Mouse (Mus musculus) brown adipose tissue, adult 24 weeks (tissue): ENCODE results near the gene Noct. TPM values are rescaled to one million over a fixed set of nuclear protein-coding genes. Genes with fewer than 3 reads are reported as not detected.
"Not testable (repeated sequence)": the region's sequence is repeated elsewhere in the genome, so short reads cannot be mapped to it uniquely, and the experiment has no call there.

ENCODE experiments used
- H3K27ac ChIP-seq: fragments of 200-500 bp; replicated peaks from 2 replicates; pipeline ENCODE4 v1.5.1; 2012; ENCODE audit warnings: low read depth, mild to moderate bottlenecking, low read length
- H3K4me1 ChIP-seq: fragments of 200-500 bp; 2 replicates; pipeline ENCODE4 v1.6.1; 2012; ENCODE audit warnings: low read length, mixed read lengths; ENCODE audit not compliant: control insufficient read depth, insufficient read depth, insufficient read length
- H3K4me3 ChIP-seq: fragments of 200-500 bp; 2 replicates; pipeline ENCODE4 v1.5.1; 2012; ENCODE audit warnings: low read depth, mild to moderate bottlenecking, low read length, moderate library complexity; ENCODE audit not compliant: insufficient read depth
- polyA plus RNA-seq: library from polyadenylated mRNA; stranded (reverse); fragments of >200 nt; gene quantifications from 2 replicates; pipeline ENCODE4 v1.2.4, GENCODE M21; 2012; ENCODE audit not compliant: missing spikeins, insufficient read depth, insufficient read length

The Noct gene
- 16.9 and 38.8 TPM in 2 replicates for polyA plus RNA-seq

GRCm38 (mm10) chr3:51224363-51225225 lies at the start of gene Noct:
Noct (plus strand) TSS chr3:51224447.
- Histone ChIP-seq H3K27ac (peak within 1 kb of the TSS; percentile 96), H3K4me1 (peaks cover 14% of the 10 kb centered on the region), H3K4me3 (peak within 1 kb of the TSS; percentile 67)

GRCm38 (mm10) chr3:51178158-51178557 lies 46.1 kb upstream of the Noct start:
- Histone ChIP-seq H3K27ac (no peak overlapping the region), H3K4me3 (no peak overlapping the region), H3K4me1 (peaks cover 6% of the 10 kb centered on the region)

GRCm38 (mm10) chr3:51179460-51180146 lies 44.6 kb upstream of the Noct start:
- no peak overlapping the region for H3K4me3 ChIP-seq
- peaks cover 6% of the 10 kb centered on the region for H3K4me1 ChIP-seq
- H3K27ac ChIP-seq, result no peak overlapping the region

GRCm38 (mm10) chr3:51180341-51180940 lies 43.8 kb upstream of the Noct start:
- Histone ChIP-seq H3K27ac (no peak overlapping the region), H3K4me1 (peaks cover 6% of the 10 kb centered on the region), H3K4me3 (no peak overlapping the region)

DNA sequence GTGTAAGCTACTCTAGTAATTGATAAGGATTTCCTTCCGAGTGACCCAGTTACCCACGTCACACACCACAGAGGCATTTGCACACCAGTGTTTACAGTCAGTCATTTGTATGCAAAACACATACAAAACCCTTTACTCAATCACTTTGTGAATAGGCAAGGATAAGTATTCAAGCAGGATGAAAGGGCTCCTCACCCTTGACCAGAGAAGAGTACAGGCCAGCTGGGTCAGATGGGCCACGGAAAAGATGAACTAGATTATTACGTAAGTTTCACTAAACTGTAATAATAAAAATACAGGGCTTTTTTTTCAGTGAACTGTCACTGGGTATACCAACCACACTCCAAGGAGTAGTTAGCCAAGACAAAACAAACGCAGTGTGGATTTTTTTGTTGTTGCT lies 41.8 kb upstream of the Noct start:
- Histone ChIP-seq H3K27ac (peak overlapping the region; percentile 97), H3K4me1 (peaks cover 6% of the 10 kb centered on the region), H3K4me3 (no peak overlapping the region)

DNA sequence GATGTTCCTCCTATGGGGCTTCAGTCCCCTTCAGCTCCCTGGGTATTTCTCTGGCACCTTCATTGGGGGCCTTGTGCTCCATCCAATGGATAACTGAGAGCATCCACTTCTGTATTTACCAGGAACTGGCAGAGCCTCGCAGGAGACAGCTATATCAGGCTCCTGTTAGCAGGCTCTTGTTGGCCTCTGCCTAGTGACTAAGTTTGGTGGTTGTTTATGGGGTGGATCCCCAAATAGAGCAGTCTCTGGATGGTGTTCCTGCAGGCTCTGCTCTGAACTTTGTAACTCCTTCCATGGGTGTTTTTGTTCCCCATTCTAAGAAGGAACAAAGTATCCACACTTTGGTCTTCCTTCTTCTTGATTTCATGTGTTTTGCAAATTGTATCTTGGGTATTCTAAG lies 40.7 kb upstream of the Noct start:
- not testable (repeated sequence) for H3K4me3 ChIP-seq
- peak overlapping the region; percentile 48; the same call in 1 of the 2 replicates for H3K27ac ChIP-seq

GRCm38 (mm10) chr3:51183967-51184366 lies 40.3 kb upstream of the Noct start:
- H3K4me1 ChIP-seq, result peaks cover 17% of the 10 kb centered on the region
- not testable (repeated sequence) for H3K4me3 ChIP-seq, H3K27ac ChIP-seq

More for the DNA sequence above, 40.7 kb upstream of the Noct start:
- peaks cover 13% of the 10 kb centered on the region for H3K4me1 ChIP-seq

DNA sequence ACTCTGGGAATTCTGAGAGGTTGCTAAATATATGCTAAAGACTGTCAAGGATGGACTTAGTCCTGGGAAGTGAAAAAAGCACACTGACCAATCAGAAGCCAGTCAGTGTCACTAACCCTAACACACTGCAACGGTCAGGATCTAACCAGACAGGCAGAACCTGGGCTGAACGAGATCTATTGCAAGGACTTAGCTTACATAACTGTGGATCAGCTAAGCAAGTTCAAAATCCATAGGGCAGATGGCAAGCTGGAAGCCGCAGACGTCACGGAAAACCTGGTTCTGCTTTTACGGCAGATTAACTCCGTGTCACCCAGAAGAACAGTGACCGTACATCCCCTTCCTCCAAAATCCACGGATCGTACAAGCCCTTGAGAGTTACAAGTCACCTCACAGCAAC lies 39.5 kb upstream of the Noct start:
- peaks cover 17% of the 10 kb centered on the region for H3K4me1 ChIP-seq
- 0 out of 2 replicates have a peak overlapping the region, but pooled peaks have one; percentile 1 for H3K27ac ChIP-seq
- no peak overlapping the region for H3K4me3 ChIP-seq

GRCm38 (mm10) chr3:51185406-51185805 lies 38.8 kb upstream of the Noct start:
- no peak overlapping the region; the same call in 1 of the 2 replicates for H3K27ac ChIP-seq
- peaks cover 17% of the 10 kb centered on the region for H3K4me1 ChIP-seq
- no peak overlapping the region for H3K4me3 ChIP-seq

DNA sequence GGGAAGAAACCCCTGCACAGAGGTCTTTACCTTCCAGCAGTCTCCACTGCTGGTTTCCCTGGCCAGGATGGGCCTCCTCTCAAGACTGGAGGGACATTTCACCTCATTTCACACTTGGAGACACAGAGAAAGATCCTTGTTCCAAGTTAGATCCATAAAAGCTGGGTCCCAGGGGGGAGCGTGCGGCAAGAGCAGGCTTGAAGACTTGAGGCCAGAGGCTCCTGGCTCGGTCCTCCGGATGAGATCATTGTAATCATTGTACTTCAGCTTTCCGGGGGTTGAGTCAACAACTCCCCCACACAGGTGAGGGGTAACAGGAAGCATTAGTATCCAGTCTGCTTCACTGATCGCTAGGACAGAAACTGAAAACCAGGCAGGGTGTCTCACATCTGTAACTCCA lies 30.2 kb upstream of the Noct start:
- Histone ChIP-seq H3K4me1 (peaks cover 34% of the 10 kb centered on the region), H3K4me3 (no peak overlapping the region), H3K27ac (peak overlapping the region; percentile 99)

DNA sequence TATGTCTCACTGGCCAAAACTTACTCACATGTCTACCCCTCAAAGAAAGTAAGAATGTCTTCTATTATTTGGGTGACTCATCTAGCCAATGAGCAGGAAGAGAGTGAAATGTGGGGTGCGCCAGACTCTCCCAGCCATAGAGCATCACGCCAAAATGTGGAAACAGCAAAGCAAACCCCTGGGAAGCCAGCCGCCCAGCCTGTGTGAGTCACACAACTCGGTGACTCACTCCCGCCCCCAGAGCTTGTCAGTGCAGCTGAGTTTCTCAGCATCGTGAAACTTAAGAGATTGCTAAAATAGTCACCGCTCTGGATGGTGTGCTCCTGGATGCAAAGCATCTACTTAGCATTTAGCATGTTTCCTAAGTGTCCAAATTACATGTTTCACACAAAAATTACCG lies 28.9 kb upstream of the Noct start:
- Histone ChIP-seq H3K4me3 (no peak overlapping the region), H3K27ac (peak overlapping the region; percentile 99), H3K4me1 (peaks cover 38% of the 10 kb centered on the region)

DNA sequence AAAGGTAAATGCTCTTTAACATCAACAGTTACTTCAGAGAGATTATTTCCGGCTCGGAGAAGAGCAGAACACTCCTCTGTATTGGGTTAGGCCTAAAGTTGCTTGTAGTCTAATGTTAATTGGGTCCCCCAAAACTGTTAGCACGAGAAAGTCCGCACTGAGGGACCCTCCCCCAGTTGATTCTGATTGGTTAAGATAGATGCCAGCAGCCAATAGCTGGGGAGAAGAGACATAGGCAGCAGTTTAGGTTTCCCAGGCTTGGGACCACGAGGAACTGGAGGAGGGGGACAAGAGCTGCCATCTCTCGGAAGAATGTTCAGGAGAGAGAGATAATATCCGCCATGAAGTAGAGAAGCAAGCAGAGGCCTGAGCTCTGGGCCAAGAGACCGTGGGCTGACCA lies 28.5 kb upstream of the Noct start:
- no peak overlapping the region for H3K4me3 ChIP-seq

GRCm38 (mm10) chr3:51196724-51197111 lies 27.5 kb upstream of the Noct start:
- Histone ChIP-seq H3K27ac (peak overlapping the region; percentile 99), H3K4me1 (peaks cover 35% of the 10 kb centered on the region), H3K4me3 (no peak overlapping the region)

More for the DNA sequence above, 28.5 kb upstream of the Noct start:
- peaks cover 35% of the 10 kb centered on the region for H3K4me1 ChIP-seq
- H3K27ac ChIP-seq, result peak overlapping the region; percentile 99

- Histone ChIP-seq H3K4me1 (peaks cover 35% of the 10 kb centered on the region), H3K4me3 (no peak overlapping the region), H3K27ac (peak overlapping the region; percentile 99)
Observed at GRCm38 (mm10) chr3:51197112-51197731, 27.0 kb upstream of the Noct start.

DNA sequence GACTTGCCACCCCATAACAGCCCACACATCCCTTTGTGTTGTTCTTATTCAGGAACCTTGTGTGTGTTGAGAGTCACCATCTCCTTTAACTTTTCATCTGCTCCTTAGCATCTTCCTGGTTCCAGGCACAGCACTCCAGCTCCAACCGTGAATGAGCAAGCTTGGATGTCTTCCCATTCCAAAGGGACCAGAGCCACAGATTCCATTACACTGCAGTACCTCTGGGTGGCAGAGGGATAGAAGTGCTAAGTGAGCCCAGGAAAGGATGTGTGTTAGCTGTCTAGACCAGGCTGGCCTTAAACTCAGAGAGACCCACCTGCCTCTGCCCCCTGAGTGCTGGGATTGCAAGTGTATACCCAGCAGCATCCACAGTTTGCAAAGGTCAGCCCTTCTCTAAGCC lies 26.0 kb upstream of the Noct start:
- peaks cover 34% of the 10 kb centered on the region for H3K4me1 ChIP-seq
- H3K27ac ChIP-seq, result peak overlapping the region; percentile 99
- no peak overlapping the region for H3K4me3 ChIP-seq
